Mouse (Mus musculus) inflammation-experienced regulatory T-cells, adult 6 months (primary cell): Measurements from ENCODE around the gene Peak1. TPM values are rescaled to one million over a fixed set of nuclear protein-coding genes. Genes with fewer than 3 reads are reported as not detected.

Experiments used
- ATAC-seq: one replicate; pipeline ENCODE4 v1.8.0; 2017
- polyA plus RNA-seq, 3 experiments: library from polyadenylated mRNA; unstranded; fragments of 100-300 nt; shearing (Covaris generic); gene quantifications; one replicate each; pipeline ENCODE4 v1.2.1; 2017

The Peak1 gene
- polyA plus RNA-seq, 3 experiments from 2014 or later, result 18.5 to 26.2 (median 19.4) TPM

DNA sequence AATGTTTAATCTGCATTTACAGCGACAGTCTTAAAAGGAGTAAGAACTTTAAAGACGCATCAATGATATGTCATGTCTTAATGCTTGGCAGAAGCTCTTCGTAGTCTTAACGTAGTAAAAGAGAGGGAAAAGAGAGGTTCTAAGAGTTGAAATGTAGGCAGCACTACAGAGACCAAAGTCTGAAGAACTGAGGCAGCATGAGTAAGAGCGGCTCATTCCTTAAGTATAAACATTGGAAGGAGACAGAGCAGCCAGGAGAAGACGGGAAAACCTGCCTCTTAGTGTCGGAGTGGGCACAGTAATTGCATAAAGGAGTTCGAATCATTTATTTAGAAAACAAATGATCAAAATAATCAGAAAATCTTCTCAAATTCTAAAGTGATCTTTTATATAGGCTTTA lies 173.5 kb downstream of the Peak1 start:
- no peak for ATAC-seq

DNA sequence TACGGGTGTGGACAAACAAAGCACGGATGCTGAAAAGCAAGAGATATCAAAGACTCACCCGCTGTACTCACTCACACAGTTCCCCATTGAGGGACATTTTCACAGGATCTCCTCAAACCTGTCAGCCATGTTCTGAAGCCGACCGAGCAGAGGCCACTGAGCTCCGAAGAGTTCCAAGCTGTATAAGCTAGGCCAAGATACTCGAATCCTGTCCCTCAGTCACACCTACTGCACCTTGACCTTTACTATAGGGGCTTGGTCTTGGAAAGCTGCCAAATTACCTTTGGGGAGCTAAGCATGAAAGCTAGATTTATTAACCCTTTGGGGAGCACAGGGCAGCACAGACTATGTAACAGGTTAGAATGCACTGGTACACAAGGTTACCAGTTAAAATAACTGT lies 174.0 kb downstream of the Peak1 start:
- ATAC-seq, result no peak

DNA sequence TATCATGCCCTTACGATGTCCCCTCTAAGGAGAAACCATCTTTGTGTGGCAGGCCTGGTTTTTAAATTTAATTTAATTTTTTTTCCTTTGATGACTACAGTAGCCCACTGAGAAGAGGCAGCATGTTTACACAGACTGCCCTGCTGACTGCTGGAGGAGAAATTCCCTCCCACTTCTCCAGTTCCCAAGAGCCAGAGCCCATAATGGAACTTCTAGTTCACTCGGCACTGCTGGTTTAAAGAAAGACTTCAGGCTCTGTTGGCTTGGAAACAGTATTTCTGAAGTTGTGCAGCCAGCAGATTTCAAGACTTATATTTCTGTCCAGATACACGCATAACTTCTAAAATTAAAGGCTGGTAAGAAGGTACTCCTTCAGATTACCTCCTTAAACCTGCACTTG lies 175.2 kb downstream of the Peak1 start:
- ATAC-seq, result no peak

DNA sequence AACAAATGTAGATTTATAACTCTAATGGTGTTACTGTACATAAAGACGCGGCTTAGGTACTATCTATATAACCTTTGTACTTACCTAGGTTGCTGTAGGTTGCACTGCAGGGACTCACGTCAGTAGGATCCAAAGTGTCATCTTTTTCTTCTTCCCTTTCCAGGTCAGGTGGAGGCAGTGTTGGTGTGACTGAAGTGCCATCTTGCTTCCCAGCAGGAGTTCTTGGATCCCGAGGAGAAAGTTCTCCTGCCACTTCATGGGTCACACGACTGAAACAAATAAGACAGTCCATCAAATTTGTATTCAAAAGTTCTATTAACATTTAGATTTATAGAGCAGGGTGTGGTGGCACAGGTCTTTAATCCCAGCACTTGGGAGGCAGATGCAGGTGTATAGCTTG lies 176.8 kb downstream of the Peak1 start:
- ATAC-seq, result no peak

DNA sequence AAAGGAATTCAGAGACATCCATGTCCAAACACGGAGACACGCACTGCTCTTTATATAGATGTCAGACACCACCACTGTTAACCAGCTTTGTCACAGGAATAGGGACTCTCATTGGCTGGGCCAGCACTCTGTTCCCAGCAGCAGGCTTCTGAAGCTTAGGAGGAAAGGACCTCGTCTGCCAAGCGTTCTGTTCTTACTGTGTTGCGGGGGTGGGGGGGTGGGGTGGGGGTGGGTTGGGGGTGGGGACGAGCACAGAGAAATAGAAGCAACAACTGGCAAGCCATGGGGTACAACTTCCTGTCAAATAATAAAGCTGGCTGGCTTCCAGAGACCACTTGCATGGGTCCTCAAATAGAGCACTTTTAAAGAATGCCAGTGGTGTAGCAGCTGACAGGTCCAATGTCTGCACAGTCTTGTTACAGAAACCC lies 182.0 kb downstream of the Peak1 start:
- ATAC-seq, result no peak

DNA sequence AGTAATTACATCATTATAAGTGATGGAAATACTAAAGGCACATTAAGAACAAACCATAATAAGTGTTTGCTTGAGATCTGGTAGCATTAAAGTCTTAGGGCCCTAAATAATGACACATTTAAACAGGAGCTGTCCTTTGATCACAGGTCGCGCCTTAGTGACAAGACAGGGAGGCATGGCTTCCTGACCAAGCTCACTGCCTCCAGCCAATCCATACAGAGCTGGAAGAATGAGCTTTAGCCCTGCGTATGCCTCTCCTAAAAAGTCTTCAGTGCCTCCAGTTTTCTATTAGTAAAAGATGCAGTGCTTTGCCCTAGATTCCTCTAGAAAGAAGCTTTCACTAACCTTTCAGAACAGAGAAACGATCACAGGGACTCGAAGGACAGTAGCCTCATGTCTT lies 182.6 kb downstream of the Peak1 start:
- no peak for ATAC-seq

DNA sequence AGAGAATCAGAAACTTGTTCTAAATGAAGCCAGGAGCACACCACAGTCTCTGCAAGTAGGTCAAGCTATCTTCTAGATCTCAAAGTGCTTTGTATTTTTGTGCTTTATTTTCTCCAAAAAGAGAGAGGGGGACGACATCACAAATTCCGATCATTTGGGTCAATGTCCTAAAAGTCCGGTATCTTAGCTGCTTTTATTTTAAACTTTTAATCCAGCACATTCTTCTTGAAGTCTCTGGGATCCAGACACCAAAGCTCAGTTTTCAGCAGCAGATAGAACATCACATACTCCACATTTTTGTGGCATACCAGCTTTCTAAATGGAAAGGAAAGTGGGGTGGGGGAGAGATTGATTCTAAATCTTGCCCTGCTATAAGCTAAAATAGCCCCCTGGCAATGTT lies 183.3 kb downstream of the Peak1 start:
- no peak for ATAC-seq

DNA sequence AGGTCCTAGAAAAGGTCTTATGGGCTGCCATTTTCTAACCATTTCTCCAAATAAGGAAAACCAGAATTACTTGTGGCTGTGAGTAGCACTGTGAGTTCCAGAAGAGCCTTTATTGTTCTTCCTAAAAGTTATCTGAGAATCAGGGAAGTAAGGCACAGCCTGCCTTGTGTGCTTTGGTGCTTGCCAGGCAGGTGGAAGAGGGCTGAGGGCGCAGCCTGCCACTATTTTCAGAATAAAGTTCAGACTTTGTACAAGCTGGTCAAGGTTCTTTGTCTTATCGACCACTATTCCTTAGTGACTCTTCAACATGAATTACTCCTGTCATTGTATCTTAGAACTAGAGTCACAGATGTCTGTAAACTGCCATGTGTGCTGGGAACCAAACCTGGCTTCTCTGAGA lies 184.6 kb downstream of the Peak1 start:
- no peak for ATAC-seq

DNA sequence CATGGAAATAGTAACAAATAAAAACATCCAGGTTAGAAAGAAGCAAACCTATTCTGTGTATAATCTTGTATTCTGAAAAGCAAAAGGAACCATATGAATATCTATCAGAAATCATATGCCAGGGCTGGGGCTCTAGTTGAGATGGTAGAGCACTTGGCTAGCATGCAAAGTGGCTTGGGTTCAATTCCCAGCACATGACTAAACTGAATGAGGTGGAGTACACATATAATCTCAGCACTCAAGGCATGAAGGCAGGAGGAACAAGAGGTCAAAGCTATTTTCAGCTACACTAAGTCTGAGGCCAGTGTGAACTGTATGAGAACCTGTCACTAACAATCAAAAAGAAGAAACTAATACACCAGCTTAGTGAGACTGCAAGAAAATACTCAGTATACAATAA lies 187.0 kb downstream of the Peak1 start:
- ATAC-seq, result no peak

DNA sequence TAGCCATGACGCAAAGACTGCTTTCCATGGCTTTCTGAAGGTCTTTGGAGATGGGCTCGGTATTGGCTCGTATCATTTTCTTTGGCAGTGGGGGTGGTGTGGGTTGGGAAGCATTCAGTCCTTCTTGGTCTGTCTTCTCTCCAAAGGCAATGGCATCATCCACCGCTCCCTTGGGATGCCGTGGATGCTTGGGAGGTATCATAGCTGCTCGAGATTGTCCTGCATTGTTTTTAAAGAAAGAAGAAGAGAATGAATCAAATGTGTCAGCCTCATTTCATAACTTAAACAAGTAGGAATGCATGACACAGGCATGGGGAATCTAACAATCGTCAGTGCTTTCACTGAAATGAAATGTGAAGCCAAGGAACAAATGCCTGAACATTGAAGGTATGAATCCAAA lies 190.2 kb downstream of the Peak1 start:
- no peak for ATAC-seq

DNA sequence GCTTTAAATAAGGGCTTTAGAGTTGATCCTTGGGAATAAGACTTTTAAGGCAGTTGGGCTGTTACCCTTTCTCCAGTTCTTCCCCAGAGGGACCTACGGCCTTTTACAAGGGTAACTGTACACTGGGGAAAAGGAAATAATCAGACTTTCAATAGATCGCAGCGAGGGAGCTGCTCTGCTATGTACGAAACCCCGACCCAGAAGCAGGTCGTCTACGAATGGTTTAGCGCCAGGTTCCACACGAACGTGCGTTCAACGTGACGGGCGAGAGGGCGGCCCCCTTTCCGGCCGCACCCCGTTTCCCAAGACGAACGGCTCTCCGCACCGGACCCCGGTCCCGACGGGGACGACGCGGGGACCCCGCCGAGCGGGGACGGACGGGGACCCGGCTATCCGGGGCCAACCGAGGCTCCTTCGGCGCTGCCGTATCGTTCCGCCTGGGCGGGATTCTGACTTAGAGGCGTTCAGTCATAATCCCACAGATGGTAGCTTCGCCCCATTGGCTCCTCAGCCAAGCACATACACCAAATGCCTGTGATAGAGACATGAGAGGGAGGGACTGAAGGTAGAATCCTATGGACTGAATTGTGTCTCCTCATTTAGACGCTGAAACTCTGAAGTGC lies 194.3 kb downstream of the Peak1 start:
- peak; percentile 99 for ATAC-seq

DNA sequence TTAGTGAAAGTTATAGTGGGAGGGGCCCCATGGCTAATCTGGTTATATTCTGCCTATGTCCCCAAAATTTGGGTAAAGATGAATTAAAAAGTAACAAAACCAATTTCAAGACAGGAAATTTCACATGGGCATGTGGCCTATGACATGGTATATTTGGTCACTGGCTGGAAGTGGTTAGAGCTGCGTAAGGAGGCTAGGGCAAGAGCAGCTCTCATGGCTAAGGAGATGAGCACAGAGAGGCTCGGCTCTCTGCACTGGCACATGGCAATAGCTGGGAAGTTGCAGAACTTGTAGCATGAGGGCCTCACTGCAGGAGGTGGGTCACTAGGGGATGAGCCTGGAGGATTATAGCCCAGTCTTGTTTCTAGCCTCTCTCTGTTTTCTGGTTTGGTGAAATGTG lies 199.0 kb downstream of the Peak1 start:
- no peak for ATAC-seq

DNA sequence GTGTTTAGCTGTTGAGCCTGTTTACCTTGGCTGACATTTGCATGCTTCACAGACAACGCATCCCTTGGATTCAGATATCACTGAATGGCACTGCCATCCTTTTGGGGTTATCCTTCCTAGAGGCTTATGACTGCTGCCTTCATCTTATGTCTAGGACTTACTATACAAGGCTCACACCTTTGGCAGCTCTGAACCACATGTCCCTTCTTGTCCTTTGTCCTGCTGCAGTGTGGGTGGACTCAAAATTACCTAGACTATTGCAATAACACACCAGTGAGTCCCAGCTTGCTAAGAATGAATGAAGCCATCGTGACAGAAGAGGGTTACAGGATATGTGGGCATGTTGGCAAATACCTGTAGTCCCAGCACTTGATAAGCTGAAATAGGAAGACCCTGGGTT lies 199.8 kb downstream of the Peak1 start:
- no peak for ATAC-seq

DNA sequence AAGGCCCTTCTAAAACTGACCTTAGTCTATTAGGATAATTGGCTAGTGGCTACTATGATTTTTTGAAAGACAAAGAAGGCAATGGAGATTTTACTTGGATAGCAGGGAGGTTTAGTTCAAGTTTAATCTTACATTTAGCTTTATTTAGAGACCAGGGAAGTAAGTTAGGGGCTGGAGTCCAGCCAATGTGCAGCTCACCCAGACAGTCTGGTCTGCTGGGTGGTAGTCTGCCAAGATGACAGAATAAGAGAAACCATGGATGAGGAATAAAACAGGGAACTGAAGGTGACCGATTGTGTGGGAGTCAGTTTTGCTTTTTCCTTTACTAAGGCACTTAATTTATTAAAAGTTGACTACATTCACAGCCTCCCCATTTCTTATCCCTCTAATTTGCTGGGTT lies 200.5 kb downstream of the Peak1 start:
- ATAC-seq, result no peak

DNA sequence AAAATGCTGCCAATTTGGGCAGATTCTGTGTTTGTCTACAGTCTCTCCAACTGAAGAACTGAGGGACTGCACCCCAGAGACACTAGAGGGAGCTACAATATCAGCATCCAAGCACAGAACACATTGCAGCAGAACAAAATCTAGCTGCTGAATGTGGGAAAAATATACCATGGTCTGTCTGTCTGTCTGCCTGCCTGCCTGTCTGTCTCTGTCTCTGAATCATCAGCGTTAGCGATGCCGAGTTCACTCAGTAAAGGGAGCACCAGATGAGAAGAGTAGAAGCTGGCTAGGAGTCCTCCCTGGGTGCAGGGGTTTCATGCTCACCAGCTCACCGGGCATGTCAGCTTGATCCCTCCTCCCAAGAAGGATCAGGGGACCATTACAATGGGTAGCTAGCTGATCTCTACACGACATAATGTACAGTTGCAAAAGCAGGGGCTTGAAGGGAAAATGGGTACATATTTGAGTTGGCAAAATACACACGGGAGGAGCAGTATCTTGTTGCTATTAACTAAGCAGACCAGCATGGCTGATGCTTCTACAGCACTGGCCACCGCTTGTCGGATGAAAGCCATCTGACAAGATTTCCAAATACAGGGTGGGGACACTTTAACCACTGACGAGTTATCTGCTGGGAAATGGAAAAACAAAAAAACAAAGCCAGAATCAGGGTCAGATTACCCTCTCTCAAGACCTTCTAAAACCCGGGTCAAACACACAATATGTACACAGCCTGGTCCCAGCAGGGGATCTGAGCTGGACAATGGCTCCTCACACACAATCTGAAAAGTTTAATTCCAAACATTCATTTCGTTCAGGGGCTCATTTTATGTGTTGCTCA lies 204.2 kb downstream of the Peak1 start:
- ATAC-seq, result peak; percentile 65

DNA sequence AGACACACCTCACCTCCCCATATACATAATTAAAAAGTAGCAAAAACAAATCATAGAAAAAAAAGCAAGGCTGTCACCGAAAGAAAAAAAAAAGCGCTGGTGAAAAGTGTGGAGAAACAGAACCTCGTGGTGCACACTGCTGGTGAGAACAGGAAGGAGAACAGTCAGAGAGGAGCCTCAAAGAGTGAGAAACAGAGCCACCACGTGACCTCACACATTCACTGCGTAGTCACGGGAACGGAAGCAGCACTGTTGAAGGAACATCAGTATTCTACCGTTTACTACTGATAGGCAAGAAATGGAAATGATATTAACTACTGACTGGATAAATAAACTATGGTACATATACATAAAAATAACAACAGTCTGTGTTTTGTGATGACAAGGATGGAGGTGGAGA lies 209.1 kb downstream of the Peak1 start:
- no peak for ATAC-seq

DNA sequence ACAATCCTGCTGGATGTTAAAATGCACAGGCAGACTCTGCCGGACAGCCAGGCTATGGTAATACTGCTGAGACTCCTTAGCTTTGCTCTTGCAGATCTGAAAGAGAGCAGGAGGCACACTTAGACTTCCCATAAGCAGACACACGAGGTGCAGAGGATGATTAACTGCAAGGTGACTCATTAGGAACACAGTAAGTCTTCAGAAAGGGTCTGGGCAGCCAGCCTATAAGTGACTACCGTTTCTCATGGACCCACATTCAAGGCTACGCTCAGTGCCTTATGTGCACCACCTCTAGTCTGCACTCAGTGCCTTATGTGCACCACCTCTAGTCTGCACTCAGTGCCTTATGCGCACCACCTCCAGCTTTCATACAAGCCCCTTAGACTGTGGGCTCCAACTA lies 210.4 kb downstream of the Peak1 start:
- ATAC-seq, result no peak

DNA sequence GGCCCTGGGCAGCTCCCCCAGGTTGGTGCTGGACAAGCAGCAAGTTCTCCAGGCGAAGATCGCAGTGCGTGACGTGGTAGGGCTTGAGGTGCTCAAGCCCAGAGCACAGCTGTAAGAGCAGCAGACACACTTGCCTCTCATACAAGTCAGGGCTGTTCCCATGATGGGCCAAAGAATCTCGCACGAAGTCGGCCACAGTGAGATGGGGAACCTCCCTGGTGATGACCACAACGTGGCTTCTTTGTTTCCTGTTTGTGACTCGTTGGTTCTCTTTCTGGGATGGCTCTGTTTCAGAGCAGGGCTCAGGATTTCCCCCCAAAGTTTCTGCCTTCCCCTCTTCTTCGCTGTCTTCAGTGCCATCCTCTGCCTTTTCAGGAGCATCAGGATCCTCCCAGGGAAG lies 210.8 kb downstream of the Peak1 start:
- ATAC-seq, result no peak

DNA sequence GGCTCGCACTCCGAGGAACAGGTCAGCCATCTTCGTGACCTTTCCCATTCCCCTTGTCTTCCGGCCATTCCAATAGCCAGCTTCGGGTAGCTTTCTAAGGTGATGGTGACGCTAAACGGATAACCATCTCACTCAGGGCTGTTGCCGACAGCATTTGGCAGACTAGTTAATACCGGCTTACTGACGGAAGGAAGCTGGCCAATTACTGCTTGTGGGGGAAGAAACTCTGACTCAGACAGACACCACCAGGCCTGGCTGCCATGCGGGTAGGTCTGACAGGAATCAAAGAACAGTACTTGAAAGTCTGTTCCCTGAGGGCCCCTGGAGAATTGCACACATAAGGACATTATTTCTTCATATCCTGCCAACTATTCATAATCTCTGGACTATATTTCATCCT lies 212.5 kb downstream of the Peak1 start:
- ATAC-seq, result no peak

DNA sequence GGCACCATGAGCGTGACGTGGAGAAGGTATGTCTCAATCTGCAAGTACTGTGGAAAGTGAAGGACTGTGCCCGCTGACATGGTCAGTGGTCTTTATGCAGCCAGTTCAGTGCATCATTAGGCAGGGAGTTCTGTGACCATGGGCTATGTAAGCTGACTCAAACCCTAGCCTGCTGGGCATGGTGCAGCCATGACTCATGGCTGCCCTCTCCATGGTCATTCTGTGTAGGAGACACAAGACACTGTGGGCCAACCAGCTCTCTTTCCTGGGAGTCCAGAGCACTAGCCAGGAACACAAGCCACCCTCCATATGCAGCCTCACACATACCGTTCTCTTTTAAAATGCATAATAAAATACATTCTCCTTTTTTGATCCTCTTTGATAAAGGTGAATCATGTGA lies 213.6 kb downstream of the Peak1 start:
- ATAC-seq, result no peak

DNA sequence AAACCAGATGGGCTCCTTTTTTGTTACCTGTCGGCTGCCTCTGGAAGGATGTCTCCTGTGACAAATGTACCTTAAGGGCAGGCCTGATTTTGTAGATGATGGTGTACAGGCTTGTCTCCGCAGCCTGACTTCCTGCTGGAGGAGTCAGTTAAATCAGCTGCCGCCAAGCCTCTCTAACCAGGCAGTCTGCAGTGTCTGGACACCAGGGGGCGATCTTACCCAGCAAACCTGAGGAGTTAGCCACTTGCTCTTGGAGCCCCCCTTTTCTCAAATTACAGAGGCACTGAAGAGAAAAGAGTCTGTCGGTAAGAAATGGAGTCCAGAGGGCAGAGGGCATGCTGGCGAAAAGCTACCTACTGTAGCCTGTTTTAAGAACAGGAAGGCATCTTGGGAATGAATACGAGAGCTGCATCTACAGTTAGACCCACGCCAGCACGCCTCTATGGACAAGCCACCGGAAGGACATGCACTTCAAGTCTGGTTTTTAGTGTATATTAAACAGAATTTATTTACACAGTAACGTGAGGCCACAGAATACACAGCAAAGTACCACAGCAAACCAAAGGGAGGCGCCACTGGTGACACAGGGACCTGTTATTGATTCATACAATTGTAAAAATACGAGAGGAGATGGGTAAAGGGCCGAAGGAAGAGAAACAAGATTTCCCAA lies 217.1 kb downstream of the Peak1 start:
- ATAC-seq, result peak; percentile 73

DNA sequence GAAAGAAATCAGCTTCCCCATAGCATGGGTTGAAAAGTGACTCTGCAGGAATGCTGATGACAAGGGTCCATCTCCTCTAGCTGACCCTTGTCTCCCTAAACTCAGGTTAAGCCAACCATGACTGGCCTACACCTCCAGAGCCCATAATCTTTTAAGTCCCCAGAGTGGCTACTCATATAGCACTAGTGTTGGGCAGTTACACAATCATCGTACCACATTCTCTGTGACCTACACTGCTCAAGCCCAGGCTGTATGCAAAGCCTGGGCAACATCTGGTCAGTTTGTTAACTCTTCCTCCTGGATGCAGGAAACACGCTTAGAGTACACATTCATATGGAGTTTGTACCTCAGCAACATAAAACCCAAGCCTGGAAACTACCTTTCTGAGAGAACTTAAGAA lies 217.7 kb downstream of the Peak1 start:
- ATAC-seq, result no peak

DNA sequence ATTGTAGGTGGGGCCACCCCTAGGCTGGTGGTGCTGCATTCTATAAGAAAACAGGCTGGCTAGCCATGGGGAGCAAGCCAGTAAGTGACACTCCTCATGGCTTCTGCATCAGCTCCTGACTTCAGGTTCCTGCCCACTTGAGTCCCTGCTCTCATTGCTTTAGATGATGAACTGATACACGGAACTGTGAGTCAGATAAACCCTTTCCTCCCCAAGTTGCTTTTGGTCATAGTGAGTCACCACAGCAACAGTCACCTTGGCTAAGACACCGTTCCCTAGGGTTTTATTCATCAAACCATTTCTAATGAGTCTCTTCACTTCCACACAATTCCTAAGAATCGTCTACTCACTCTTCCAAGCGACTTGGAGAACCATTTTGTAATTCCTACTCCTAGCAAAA lies 220.9 kb downstream of the Peak1 start:
- no peak for ATAC-seq

DNA sequence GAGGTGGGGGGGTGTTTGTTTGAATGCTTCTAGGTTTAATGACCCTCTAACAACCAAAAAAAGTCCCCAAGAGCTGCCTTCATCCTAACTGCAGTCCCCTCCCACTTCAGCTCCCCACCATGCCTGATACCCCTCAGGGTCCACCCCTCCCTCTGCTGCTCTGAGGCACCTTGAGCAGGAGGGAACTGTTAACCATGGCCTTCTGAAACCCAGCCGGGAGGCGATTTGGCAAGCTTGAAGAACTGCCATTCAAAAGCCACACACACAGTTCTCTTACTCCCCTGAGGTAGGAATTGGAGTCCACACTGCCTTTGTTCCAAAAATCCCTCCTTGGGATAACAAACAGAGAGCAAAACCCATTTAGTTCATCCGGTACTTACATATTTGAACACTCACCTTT lies 222.7 kb downstream of the Peak1 start:
- no peak for ATAC-seq
